Comparison of ENCODE assay signal across 14 mouse cellular contexts in genomic region chr12:87327610-87328009, GRCm38 (mm10). TPM values are rescaled to one million over a fixed set of nuclear protein-coding genes. Genes with fewer than 3 reads are reported as not detected.
DNase-seq lines count a peak whose midpoint lies in the region; ATAC-seq and TF ChIP-seq lines count a peak whose summit lies in the region.
"Had no signal": no experiment of that assay in that cellular context is flagged by ENCODE, and none has a peak within 500 bp of the region (broad histone marks: within the 10 kb centered on the region; RNA-seq: fewer than 3 reads in every experiment).

No protein-coding gene starts in this region.

- H3K9me3 ChIP-seq in limb, embryonic 12.5 days, result no peaks in the 10 kb centered on the region
- H3K9me3 ChIP-seq in stomach, embryonic 14.5 days (ENCODE audit: control insufficient read depth, low read depth, low read length), result no peaks in the 10 kb centered on the region

- H3K9ac ChIP-seq in limb, embryonic 12.5 days (replicated peaks), result no peak overlapping the region
- no peak overlapping the region for H3K9ac ChIP-seq in stomach, embryonic 14.5 days (replicated peaks; ENCODE audit: low read depth, low read length)

- DNase-seq in cerebellum, postnatal 10 days, result peak; percentile 32 to 40
- DNase-seq in cerebellum, adult 2 months, result no peak
- peak; percentile 4 for DNase-seq in lung, postnatal 10 days
- DNase-seq in lung, adult 18-20 months, result no peak
- DNase-seq in kidney, adult 18-20 months, result no peak
- DNase-seq in left cerebral cortex, adult 18-20 months (ENCODE audit: low spot score in 2 of 2), result no peak
- DNase-seq: adrenal gland, adult 2 months; cerebellum, adult 9-11 months; heart, postnatal 14 days; kidney, postnatal 14 days; right cerebral cortex, adult 18-20 months had no signal

- H3K4me3 ChIP-seq in cerebellum, adult 2 months (replicated peaks; ENCODE audit: insufficient read depth, low read depth, low read length), result no peak overlapping the region
- H3K4me3 ChIP-seq in limb, embryonic 12.5 days (replicated peaks), result no peak overlapping the region
- no peak overlapping the region for H3K4me3 ChIP-seq in stomach, embryonic 14.5 days (ENCODE audit: low read depth, low read length)

- WGBS in cerebellum, adult 2 months, result 40% methylated on average over 7 of the region's 7 CpGs
- 20% methylated on average over 7 of the region's 7 CpGs for WGBS in limb, embryonic 12.5 days
- WGBS in stomach, embryonic 14.5 days, result 28% methylated on average over 7 of the region's 7 CpGs

- TF ChIP-seq POLR2A in cerebellum, adult 2 months (IDR thresholded peaks at IDR 0.05; ENCODE audit: borderline replicate concordance, insufficient read depth, low read length), result no peak

- no peaks in the 10 kb centered on the region for H3K27me3 ChIP-seq in cerebellum, adult 2 months (ENCODE audit: control insufficient read depth, insufficient read depth, low read length)
- H3K27me3 ChIP-seq in limb, embryonic 12.5 days, result no peaks in the 10 kb centered on the region
- H3K27me3 ChIP-seq in stomach, embryonic 14.5 days (ENCODE audit: control insufficient read depth, insufficient read depth, low read length), result no peaks in the 10 kb centered on the region

- H3K4me1 ChIP-seq in cerebellum, adult 2 months (ENCODE audit: control insufficient read depth, insufficient read depth, low read length), result peaks cover 9% of the 10 kb centered on the region; the same call in 1 of the 2 replicates
- peaks cover 52% of the 10 kb centered on the region for H3K4me1 ChIP-seq in limb, embryonic 12.5 days (replicated peaks)
- 0 out of 2 replicates have a peak, but pooled peaks cover 3% of the 10 kb centered on the region for H3K4me1 ChIP-seq in stomach, embryonic 14.5 days (ENCODE audit: control insufficient read depth, insufficient read depth, low read length)

- no peak for TF ChIP-seq CTCF in cerebellum, adult 2 months (IDR thresholded peaks at IDR 0.05; ENCODE audit: borderline replicate concordance, insufficient read depth, low read depth, low read length)

- no peak overlapping the region for H3K27ac ChIP-seq in cerebellum, adult 2 months (ENCODE audit: insufficient read depth, low read length)
- H3K27ac ChIP-seq in limb, embryonic 12.5 days, result no peak overlapping the region
- 0 out of 2 replicates have a peak overlapping the region, but pooled peaks have one; percentile 6 for H3K27ac ChIP-seq in stomach, embryonic 14.5 days (ENCODE audit: low read length)

- H3K4me2 ChIP-seq in limb, embryonic 12.5 days, result peak overlapping the region; percentile 15; the same call in 1 of the 2 replicates
- no peak overlapping the region for H3K4me2 ChIP-seq in stomach, embryonic 14.5 days (replicated peaks; ENCODE audit: low read depth, low read length)

- ATAC-seq in limb, embryonic 12.5 days (ENCODE audit: insufficient number of reproducible peaks, insufficient read depth, low FRiP score, low TSS enrichment, low read depth), result no peak
- no peak for ATAC-seq in stomach, embryonic 14.5 days (ENCODE audit: insufficient number of reproducible peaks, insufficient read depth, low FRiP score, low read depth)

- no peaks in the 10 kb centered on the region for H3K36me3 ChIP-seq in limb, embryonic 12.5 days
- no peaks in the 10 kb centered on the region for H3K36me3 ChIP-seq in stomach, embryonic 14.5 days (ENCODE audit: control insufficient read depth, insufficient read depth, low read length)

RNA-seq across cellular contexts. Expression of gene Ism2, which starts 28.1 kb away (rescaled TPM):
- 0.21 and 0.26 TPM in 2 replicates for polyA plus RNA-seq in cerebellum, adult 2 months (2012; rRNA removed)
- 1.7 and 1.9 TPM in 2 replicates for polyA plus RNA-seq in limb, embryonic 12.5 days (2016; fragmentation: Nextera tagmentation; extraction: Ambion mirVana)
- polyA plus RNA-seq in stomach, embryonic 14.5 days (2014; fragmentation: Nextera tagmentation; extraction: Ambion mirVana), result 0.29 and 0.57 TPM in 2 replicates
- under 1 TPM; 0.30 to 0.33 TPM for total RNA-seq in left cerebral cortex, adult 18-20 months (2021)
- total RNA-seq: adrenal gland, adult 2 months; MEL had no signal

Comparison
In these comparisons a context has a peak if more than half of its experiments do, and no peak if none do; other contexts are left out.
1. DNase-seq: peak in cerebellum, postnatal 10 days (2 of 2) and lung, postnatal 10 days (single experiment); none in cerebellum, adult 2 months (0 of 2), lung, adult 18-20 months (0 of 2), kidney, adult 18-20 months (single experiment) and left cerebral cortex, adult 18-20 months (0 of 2).